Mouse (Mus musculus) myocyte (in vitro differentiated cells): ENCODE results near the gene Prph.
"Not testable (repeated sequence)": the region's sequence is repeated elsewhere in the genome, so short reads cannot be mapped to it uniquely, and the experiment has no call there.

Experiments used
- E2F4 ChIP-seq: IDR thresholded peaks from one replicate; pipeline ENCODE4 v1.6.1; 2011; ENCODE audit warnings: mild to moderate bottlenecking, control low read depth, moderate library complexity; ENCODE audit not compliant: insufficient read depth
- MAX ChIP-seq: IDR thresholded peaks from one replicate; pipeline ENCODE4 v1.6.1; 2011; ENCODE audit warnings: low read depth, mild to moderate bottlenecking, control low read depth
- MYOD1 ChIP-seq, 3 experiments: IDR thresholded peaks; one replicate each; pipeline ENCODE4 v1.6.1; 2011; ENCODE audit warnings: control low read depth in 2 of 3, low read depth in 2 of 3, mild to moderate bottlenecking in 2 of 3, moderate library complexity in 1 of 3; ENCODE audit not compliant: insufficient read length in 2 of 3, control insufficient read depth in 1 of 3
- POLR2A ChIP-seq: IDR thresholded peaks from one replicate; pipeline ENCODE4 v1.6.1; 2011; ENCODE audit warnings: low read depth, mild to moderate bottlenecking, control low read depth, moderate library complexity; ENCODE audit not compliant: insufficient read length
- POLR2AphosphoS2 ChIP-seq: IDR thresholded peaks from one replicate; pipeline ENCODE4 v1.6.1; 2011; ENCODE audit warnings: low read depth, control low read depth; ENCODE audit not compliant: insufficient read length
- REST ChIP-seq: IDR thresholded peaks from one replicate; pipeline ENCODE4 v1.6.1; 2011; ENCODE audit warnings: mild to moderate bottlenecking, control low read depth, moderate library complexity; ENCODE audit not compliant: insufficient read depth, insufficient read length
- SRF ChIP-seq: IDR thresholded peaks from one replicate; pipeline ENCODE4 v1.6.1; 2011; ENCODE audit warnings: low read depth; ENCODE audit not compliant: control insufficient read depth, insufficient read length
- TCF12 ChIP-seq: IDR thresholded peaks from one replicate; pipeline ENCODE4 v1.6.1; 2011; ENCODE audit warnings: mild to moderate bottlenecking, control low read depth; ENCODE audit not compliant: poor library complexity, insufficient read depth, severe bottlenecking
- USF1 ChIP-seq: IDR thresholded peaks from one replicate; pipeline ENCODE4 v1.6.1; 2011; ENCODE audit warnings: low read depth, mild to moderate bottlenecking, control low read depth, moderate library complexity

GRCm38 (mm10) chr15:99076011-99076410, 21.0 kb downstream of the Prph start:
- TF ChIP-seq SRF; MAX; E2F4; POLR2A; TCF12; POLR2AphosphoS2; REST; USF1; MYOD1 (IDR thresholded peaks at IDR 0.05; ENCODE audit: control insufficient read depth in 1 of 3, insufficient read length in 2 of 3, low read depth in 2 of 3): not testable (repeated sequence)
